Mouse (Mus musculus): ENCODE data around the gene Ppp1r21. TPM values are rescaled to one million over a fixed set of nuclear protein-coding genes. Genes with fewer than 3 reads are reported as not detected.
A peak's percentile ranks its signal among the peaks of the same experiment; 100 is the strongest.

Ppp1r21 gene
- polyA plus RNA-seq, 1 experiment from 2014 or later: 33.1 TPM

GRCm38 (mm10) chr17:88511095-88511551 lies 18.8 kb upstream of the Ppp1r21 start:
- H3K4me2 ChIP-seq (replicated peaks; ENCODE audit: low read depth, low read length): peak overlapping the region; percentile 6; the same call in 1 of the 2 replicates
- 10% methylated on average over 10 of the region's 10 CpGs for WGBS

GRCm38 (mm10) chr17:88516477-88516876 lies 13.4 kb upstream of the Ppp1r21 start:
- 72% methylated on average over 7 of the region's 7 CpGs for WGBS
- no peaks in the 10 kb centered on the region for H3K27me3 ChIP-seq (ENCODE audit: insufficient read depth, low read length)
- H3K9ac ChIP-seq (replicated peaks; ENCODE audit: low read length): no peak overlapping the region
- no peaks in the 10 kb centered on the region for H3K9me3 ChIP-seq (ENCODE audit: low read length)
- no peak overlapping the region for H3K4me2 ChIP-seq (replicated peaks; ENCODE audit: low read depth, low read length)
- H3K36me3 ChIP-seq (ENCODE audit: insufficient read depth, low read length): no peaks in the 10 kb centered on the region
- ATAC-seq (ENCODE audit: low FRiP score, low TSS enrichment): no peak
- no peaks in the 10 kb centered on the region for H3K4me1 ChIP-seq (ENCODE audit: insufficient read depth, low read length)
- H3K27ac ChIP-seq (ENCODE audit: low read length): no peak overlapping the region
- no peak overlapping the region for H3K4me3 ChIP-seq (ENCODE audit: low read length)

More at GRCm38 (mm10) chr17:88511095-88511551, 18.8 kb upstream of the Ppp1r21 start:
- Histone ChIP-seq H3K27ac (ENCODE audit: low read length) (no peak overlapping the region), H3K27me3 (ENCODE audit: insufficient read depth, low read length) (no peaks in the 10 kb centered on the region), H3K4me1 (ENCODE audit: insufficient read depth, low read length) (no peaks in the 10 kb centered on the region), H3K36me3 (ENCODE audit: insufficient read depth, low read length) (no peaks in the 10 kb centered on the region), H3K9ac (replicated peaks; ENCODE audit: low read length) (no peak overlapping the region), H3K4me3 (ENCODE audit: low read length) (0 out of 2 replicates have a peak overlapping the region, but pooled peaks have one; percentile 2), H3K9me3 (ENCODE audit: low read length) (no peaks in the 10 kb centered on the region)
- ATAC-seq (ENCODE audit: low FRiP score, low TSS enrichment): peak; percentile 57; the same call in 1 of the 2 replicates

- WGBS: 5% methylated on average over 2 of the region's 2 CpGs
- no peak overlapping the region for H3K9ac ChIP-seq (replicated peaks; ENCODE audit: low read length)
- H3K27me3 ChIP-seq (ENCODE audit: insufficient read depth, low read length): 0 out of 2 replicates have a peak, but pooled peaks cover 4% of the 10 kb centered on the region
- no peak overlapping the region for H3K4me3 ChIP-seq (ENCODE audit: low read length)
- H3K9me3 ChIP-seq (ENCODE audit: low read length): no peaks in the 10 kb centered on the region
- H3K4me1 ChIP-seq (ENCODE audit: insufficient read depth, low read length): peaks cover 13% of the 10 kb centered on the region
- no peak for ATAC-seq (ENCODE audit: low FRiP score, low TSS enrichment)
- H3K4me2 ChIP-seq (replicated peaks; ENCODE audit: low read depth, low read length): no peak overlapping the region
- no peak overlapping the region for H3K27ac ChIP-seq (ENCODE audit: low read length)
- peaks cover 3% of the 10 kb centered on the region; the same call in 1 of the 2 replicates for H3K36me3 ChIP-seq (ENCODE audit: insufficient read depth, low read length)
These were observed 2.1 kb upstream of the Ppp1r21 start for GRCm38 (mm10) chr17:88527781-88528180.

- peak; percentile 88 for ATAC-seq (ENCODE audit: low FRiP score, low TSS enrichment)
- WGBS: 2% methylated on average over 13 of the region's 14 CpGs
These were observed 310 bp downstream of the Ppp1r21 start for GRCm38 (mm10) chr17:88530236-88530619.

GRCm38 (mm10) chr17:88530667-88531066 lies 749 bp downstream of the Ppp1r21 start:
- Histone ChIP-seq H3K4me1 (ENCODE audit: insufficient read depth, low read length) (peaks cover 19% of the 10 kb centered on the region), H3K27ac (ENCODE audit: low read length) (peak overlapping the region; percentile 56; the same call in 1 of the 2 replicates)

More at GRCm38 (mm10) chr17:88530236-88530619, 310 bp downstream of the Ppp1r21 start:
- no peaks in the 10 kb centered on the region for H3K9me3 ChIP-seq (ENCODE audit: low read length)
- H3K27ac ChIP-seq (ENCODE audit: low read length): peak overlapping the region; percentile 56; the same call in 1 of the 2 replicates
- H3K9ac ChIP-seq (replicated peaks; ENCODE audit: low read length): peak overlapping the region; percentile 77
- H3K4me2 ChIP-seq (replicated peaks; ENCODE audit: low read depth, low read length): peak overlapping the region; percentile 80
- peaks cover 14% of the 10 kb centered on the region for H3K4me1 ChIP-seq (ENCODE audit: insufficient read depth, low read length)
- peaks cover 4% of the 10 kb centered on the region; the same call in 1 of the 2 replicates for H3K36me3 ChIP-seq (ENCODE audit: insufficient read depth, low read length)
- peak overlapping the region; percentile 75 for H3K4me3 ChIP-seq (ENCODE audit: low read length)
- H3K27me3 ChIP-seq (ENCODE audit: insufficient read depth, low read length): no peaks in the 10 kb centered on the region

GRCm38 (mm10) chr17:88531176-88531575 lies 1.3 kb downstream of the Ppp1r21 start:
- no peak for ATAC-seq (ENCODE audit: low FRiP score, low TSS enrichment)
- peaks cover 23% of the 10 kb centered on the region for H3K4me1 ChIP-seq (ENCODE audit: insufficient read depth, low read length)
- H3K4me2 ChIP-seq (replicated peaks; ENCODE audit: low read depth, low read length): peak overlapping the region; percentile 80
- peaks cover 4% of the 10 kb centered on the region; the same call in 1 of the 2 replicates for H3K36me3 ChIP-seq (ENCODE audit: insufficient read depth, low read length)
- H3K9me3 ChIP-seq (ENCODE audit: low read length): no peaks in the 10 kb centered on the region
- H3K9ac ChIP-seq (replicated peaks; ENCODE audit: low read length): no peak overlapping the region
- 69% methylated on average over 6 of the region's 6 CpGs for WGBS
- no peak overlapping the region for H3K27ac ChIP-seq (ENCODE audit: low read length)
- no peak overlapping the region; the same call in 1 of the 2 replicates for H3K4me3 ChIP-seq (ENCODE audit: low read length)
- H3K27me3 ChIP-seq (ENCODE audit: insufficient read depth, low read length): no peaks in the 10 kb centered on the region

More at GRCm38 (mm10) chr17:88530667-88531066, 749 bp downstream of the Ppp1r21 start:
- no peaks in the 10 kb centered on the region for H3K27me3 ChIP-seq (ENCODE audit: insufficient read depth, low read length)
- 10% methylated on average over 11 of the region's 11 CpGs for WGBS
- H3K4me3 ChIP-seq (ENCODE audit: low read length): peak overlapping the region; percentile 75
- H3K9ac ChIP-seq (replicated peaks; ENCODE audit: low read length): peak overlapping the region; percentile 77
- H3K36me3 ChIP-seq (ENCODE audit: insufficient read depth, low read length): peaks cover 4% of the 10 kb centered on the region; the same call in 1 of the 2 replicates
- no peak for ATAC-seq (ENCODE audit: low FRiP score, low TSS enrichment)
- no peaks in the 10 kb centered on the region for H3K9me3 ChIP-seq (ENCODE audit: low read length)
- peak overlapping the region; percentile 80 for H3K4me2 ChIP-seq (replicated peaks; ENCODE audit: low read depth, low read length)

- H3K36me3 ChIP-seq (ENCODE audit: insufficient read depth, low read length): no peaks in the 10 kb centered on the region
- H3K27me3 ChIP-seq (ENCODE audit: insufficient read depth, low read length): no peaks in the 10 kb centered on the region
- no peak overlapping the region for H3K4me3 ChIP-seq (ENCODE audit: low read length)
- 90% methylated on average over 8 of the region's 8 CpGs for WGBS
- ATAC-seq (ENCODE audit: low FRiP score, low TSS enrichment): no peak
- H3K9me3 ChIP-seq (ENCODE audit: low read length): no peaks in the 10 kb centered on the region
- no peak overlapping the region for H3K27ac ChIP-seq (ENCODE audit: low read length)
- H3K4me1 ChIP-seq (ENCODE audit: insufficient read depth, low read length): peaks cover 16% of the 10 kb centered on the region
- no peak overlapping the region for H3K9ac ChIP-seq (replicated peaks; ENCODE audit: low read length)
- no peak overlapping the region for H3K4me2 ChIP-seq (replicated peaks; ENCODE audit: low read depth, low read length)
These were observed 8.0 kb downstream of the Ppp1r21 start for GRCm38 (mm10) chr17:88537842-88538430.

- Histone ChIP-seq H3K9ac (replicated peaks; ENCODE audit: low read length) (no peak overlapping the region), H3K4me1 (ENCODE audit: insufficient read depth, low read length) (peaks cover 5% of the 10 kb centered on the region; the same call in 1 of the 2 replicates), H3K27ac (ENCODE audit: low read length) (peak overlapping the region; percentile 78), H3K4me3 (ENCODE audit: low read length) (no peak overlapping the region), H3K9me3 (ENCODE audit: low read length) (no peaks in the 10 kb centered on the region), H3K27me3 (ENCODE audit: insufficient read depth, low read length) (no peaks in the 10 kb centered on the region), H3K36me3 (ENCODE audit: insufficient read depth, low read length) (peaks cover 18% of the 10 kb centered on the region), H3K4me2 (replicated peaks; ENCODE audit: low read depth, low read length) (no peak overlapping the region)
- peak; percentile 93 for ATAC-seq (ENCODE audit: low FRiP score, low TSS enrichment)
- 34% methylated on average over 15 of the region's 15 CpGs for WGBS
These were observed 13.0 kb downstream of the Ppp1r21 start for GRCm38 (mm10) chr17:88542771-88543416.

- H3K4me1 ChIP-seq (ENCODE audit: insufficient read depth, low read length): peaks cover 5% of the 10 kb centered on the region; the same call in 1 of the 2 replicates
- peak; percentile 49; the same call in 1 of the 2 replicates for ATAC-seq (ENCODE audit: low FRiP score, low TSS enrichment)
- no peak overlapping the region for H3K9ac ChIP-seq (replicated peaks; ENCODE audit: low read length)
- H3K27ac ChIP-seq (ENCODE audit: low read length): peak overlapping the region; percentile 78
- H3K9me3 ChIP-seq (ENCODE audit: low read length): no peaks in the 10 kb centered on the region
- WGBS: 68% methylated on average over 3 of the region's 3 CpGs
- no peak overlapping the region for H3K4me2 ChIP-seq (replicated peaks; ENCODE audit: low read depth, low read length)
- no peaks in the 10 kb centered on the region for H3K27me3 ChIP-seq (ENCODE audit: insufficient read depth, low read length)
- no peak overlapping the region for H3K4me3 ChIP-seq (ENCODE audit: low read length)
- peaks cover 19% of the 10 kb centered on the region for H3K36me3 ChIP-seq (ENCODE audit: insufficient read depth, low read length)
These were observed 13.5 kb downstream of the Ppp1r21 start for GRCm38 (mm10) chr17:88543417-88543782.

Measured in kidney, embryonic 16.5 days (tissue).